Mouse (Mus musculus) ES-Bruce4 (cell line): Measurements from ENCODE around the gene Dock9.

Experiments used
- CTCF ChIP-seq: IDR thresholded peaks from one replicate; pipeline ENCODE4 v1.8.1; 2011; ENCODE audit warnings: low read depth, low read length
- EP300 ChIP-seq: IDR thresholded peaks from 2 replicates; pipeline ENCODE4 v1.6.1; 2011; ENCODE audit warnings: low read depth, low read length; ENCODE audit not compliant: insufficient read depth
- POLR2A ChIP-seq: IDR thresholded peaks from one replicate; pipeline ENCODE4 v1.8.1; 2011; ENCODE audit warnings: low read length; ENCODE audit not compliant: insufficient read depth

DNA sequence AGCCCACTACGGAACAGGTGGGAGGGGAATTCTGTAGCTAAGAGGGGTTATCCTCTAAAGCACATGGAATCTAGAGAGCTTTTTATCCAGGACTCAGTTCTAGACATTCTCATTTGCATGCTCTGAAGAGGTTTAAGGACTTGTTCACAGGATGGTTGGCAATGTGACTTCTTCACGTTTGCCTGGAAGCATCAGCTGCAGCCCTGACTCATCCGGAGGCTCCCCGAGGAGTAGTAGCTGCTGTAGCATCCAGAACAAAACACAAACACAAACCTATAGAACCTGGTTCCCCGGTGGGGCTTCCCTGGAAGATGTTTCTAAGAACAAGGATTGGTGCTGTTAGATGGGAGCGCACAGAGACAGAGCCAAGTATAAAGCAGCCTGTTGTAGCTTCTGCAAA lies 195.0 kb downstream of the Dock9 start:
- TF ChIP-seq CTCF (no peak), POLR2A (no peak), EP300 (no peak)
